Mouse (Mus musculus) megakaryocyte, embryonic 14.5 days (primary cell): ENCODE results near the gene Bmyc. TPM values are rescaled to one million over a fixed set of nuclear protein-coding genes. Genes with fewer than 3 reads are reported as not detected.
"Not testable (repeated sequence)": the region's sequence is repeated elsewhere in the genome, so short reads cannot be mapped to it uniquely, and the experiment has no call there.

ENCODE experiments used
- H3K27me3 ChIP-seq: replicated peaks from 2 replicates; pipeline ENCODE3; 2012; ENCODE audit warnings: inconsistent platforms
- H3K36me3 ChIP-seq: replicated peaks from 2 replicates; pipeline ENCODE3; 2012; ENCODE audit warnings: low read length, inconsistent platforms, mixed read lengths
- H3K4me1 ChIP-seq: 2 replicates; pipeline ENCODE4 v1.6.1; 2012; ENCODE audit warnings: inconsistent platforms
- H3K4me3 ChIP-seq: replicated peaks from 2 replicates; pipeline ENCODE3; 2012; ENCODE audit warnings: moderate library complexity, mild to moderate bottlenecking, inconsistent platforms
- H3K9me3 ChIP-seq: 2 replicates; pipeline ENCODE4 v1.6.1; 2012; ENCODE audit warnings: inconsistent platforms
- FLI1 ChIP-seq: IDR thresholded peaks from 2 replicates; pipeline ENCODE4 v1.6.1; 2012; ENCODE audit warnings: low read length, inconsistent platforms, mixed read lengths
- GATA1 ChIP-seq: IDR thresholded peaks from 3 replicates; pipeline ENCODE4 v1.6.1; 2012; ENCODE audit warnings: mixed read lengths, low read length, inconsistent platforms, borderline replicate concordance
- polyA plus RNA-seq: library from polyadenylated mRNA; stranded (reverse); fragments of >175 nt; gene quantifications from 2 replicates; pipeline ENCODE4 v1.2.3, GENCODE M21; 2012; ENCODE audit warnings: low replicate concordance; ENCODE audit not compliant: insufficient read depth

Gene Bmyc
- polyA plus RNA-seq, 1 experiment: 55.7 TPM

- no peak for TF ChIP-seq FLI1
- no peak for TF ChIP-seq GATA1
- Histone ChIP-seq H3K27me3 (peaks cover 79% of the 10 kb centered on the region), H3K9me3 (no peaks in the 10 kb centered on the region), H3K4me3 (no peak within 1 kb of the TSS), H3K36me3 (no peaks in the 10 kb centered on the region), H3K4me1 (no peaks in the 10 kb centered on the region)
Measured at GRCm38 (mm10) chr2:25682426-25682825, 24.1 kb upstream of the Bmyc start, which contains the start of gene Lcn10. Gene Lcn10 (plus strand): TSS chr2:25682726.

GRCm38 (mm10) chr2:25686941-25687340 lies 19.6 kb upstream of the Bmyc start:
- H3K4me1 ChIP-seq: no peaks in the 10 kb centered on the region
- H3K9me3 ChIP-seq: no peaks in the 10 kb centered on the region
- H3K36me3 ChIP-seq: no peaks in the 10 kb centered on the region
- H3K4me3 ChIP-seq: no peak overlapping the region
- TF ChIP-seq FLI1 (no peak), GATA1 (no peak)
- peaks cover 45% of the 10 kb centered on the region for H3K27me3 ChIP-seq

GRCm38 (mm10) chr2:25694605-25695004 lies 11.9 kb upstream of the Bmyc start:
- TF ChIP-seq GATA1: no peak
- no peak for TF ChIP-seq FLI1
- Histone ChIP-seq H3K4me1 (no peaks in the 10 kb centered on the region), H3K36me3 (no peaks in the 10 kb centered on the region), H3K4me3 (no peak overlapping the region), H3K9me3 (no peaks in the 10 kb centered on the region), H3K27me3 (peaks cover 42% of the 10 kb centered on the region)

- peaks cover 8% of the 10 kb centered on the region for H3K4me1 ChIP-seq
- no peaks in the 10 kb centered on the region for H3K9me3 ChIP-seq
- no peak overlapping the region for H3K4me3 ChIP-seq
- no peak for TF ChIP-seq FLI1
- TF ChIP-seq GATA1: no peak
- peaks cover 54% of the 10 kb centered on the region for H3K27me3 ChIP-seq
- no peaks in the 10 kb centered on the region for H3K36me3 ChIP-seq
Measured at GRCm38 (mm10) chr2:25696951-25697350, 9.6 kb upstream of the Bmyc start.

GRCm38 (mm10) chr2:25698696-25699095 lies 7.8 kb upstream of the Bmyc start:
- TF ChIP-seq FLI1: no peak
- no peak for TF ChIP-seq GATA1
- Histone ChIP-seq H3K4me1 (peaks cover 24% of the 10 kb centered on the region), H3K9me3 (no peaks in the 10 kb centered on the region)

GRCm38 (mm10) chr2:25699743-25700142 lies 6.8 kb upstream of the Bmyc start, which contains the start of gene Obp2a:
Gene Obp2a (plus strand): TSS chr2:25700043.
- peaks cover 24% of the 10 kb centered on the region for H3K4me1 ChIP-seq
- not testable (repeated sequence) for H3K36me3 ChIP-seq, H3K4me3 ChIP-seq, H3K9me3 ChIP-seq
- H3K27me3 ChIP-seq: peaks cover 68% of the 10 kb centered on the region

More at GRCm38 (mm10) chr2:25698696-25699095, 7.8 kb upstream of the Bmyc start:
- no peak overlapping the region for H3K4me3 ChIP-seq
- no peaks in the 10 kb centered on the region for H3K36me3 ChIP-seq
- H3K27me3 ChIP-seq: peaks cover 63% of the 10 kb centered on the region

GRCm38 (mm10) chr2:25701001-25701400 lies 5.5 kb upstream of the Bmyc start:
- peaks cover 68% of the 10 kb centered on the region for H3K27me3 ChIP-seq
- H3K36me3 ChIP-seq: no peaks in the 10 kb centered on the region
- no peaks in the 10 kb centered on the region for H3K9me3 ChIP-seq
- TF ChIP-seq FLI1 (no peak), GATA1 (no peak)
- H3K4me3 ChIP-seq: no peak overlapping the region
- peaks cover 24% of the 10 kb centered on the region for H3K4me1 ChIP-seq

GRCm38 (mm10) chr2:25703706-25704105 lies 2.8 kb upstream of the Bmyc start:
- Histone ChIP-seq H3K9me3 (no peaks in the 10 kb centered on the region), H3K4me3 (no peak overlapping the region), H3K27me3 (peaks cover 71% of the 10 kb centered on the region), H3K4me1 (peaks cover 41% of the 10 kb centered on the region), H3K36me3 (no peaks in the 10 kb centered on the region)
- TF ChIP-seq FLI1: no peak
- TF ChIP-seq GATA1: no peak

- H3K27me3 ChIP-seq: peaks cover 46% of the 10 kb centered on the region
- H3K36me3 ChIP-seq: no peaks in the 10 kb centered on the region
- H3K4me3 ChIP-seq: no peak overlapping the region
- no peak for TF ChIP-seq GATA1
- no peak for TF ChIP-seq FLI1
- peaks cover 23% of the 10 kb centered on the region for H3K4me1 ChIP-seq
- H3K9me3 ChIP-seq: no peaks in the 10 kb centered on the region
Measured at GRCm38 (mm10) chr2:25708121-25708520, 1.6 kb downstream of the Bmyc start.

- not testable (repeated sequence) for H3K9me3 ChIP-seq, H3K4me3 ChIP-seq, H3K36me3 ChIP-seq
- Histone ChIP-seq H3K4me1 (peaks cover 17% of the 10 kb centered on the region), H3K27me3 (peaks cover 37% of the 10 kb centered on the region)
Measured at GRCm38 (mm10) chr2:25709056-25709455, 2.5 kb downstream of the Bmyc start.

- H3K9me3 ChIP-seq, H3K36me3 ChIP-seq, H3K4me3 ChIP-seq: not testable (repeated sequence)
- peaks cover 36% of the 10 kb centered on the region for H3K27me3 ChIP-seq
- peaks cover 17% of the 10 kb centered on the region for H3K4me1 ChIP-seq
Measured at GRCm38 (mm10) chr2:25709791-25710190, 3.3 kb downstream of the Bmyc start.

- Histone ChIP-seq H3K27me3 (peaks cover 29% of the 10 kb centered on the region), H3K4me1 (peaks cover 13% of the 10 kb centered on the region)
- H3K36me3 ChIP-seq, H3K4me3 ChIP-seq, H3K9me3 ChIP-seq: not testable (repeated sequence)
Measured at GRCm38 (mm10) chr2:25711641-25712040, 5.1 kb downstream of the Bmyc start.
